Mouse (Mus musculus) lung, embryonic 16.5 days (tissue): ENCODE measurements at regions not wholly inside any gene's neighbourhood (a gene's known extent, or its start where the extent isn't known, plus 50 kb on each side); places are given as distances from the start of the nearest gene placed in this dataset.
"Not testable (repeated sequence)": the region's sequence is repeated elsewhere in the genome, so short reads cannot be mapped to it uniquely, and the experiment has no call there.

ENCODE experiments used
- ATAC-seq: fragments of 200-750 bp; cut with Nextera tagmentation; 2 replicates; pipeline ENCODE4 v1.8.0; 2017; ENCODE audit warnings: low read depth, mild to moderate bottlenecking, moderate library complexity
- H3K27ac ChIP-seq: fragments of 300-500 bp; sonication (generic); 2 replicates; pipeline ENCODE4 v1.5.1; 2014; ENCODE audit warnings: mild to moderate bottlenecking, control low read depth, low read length
- H3K27me3 ChIP-seq: fragments of 300-500 bp; sonication (generic); 2 replicates; pipeline ENCODE4 v1.6.1; 2014; ENCODE audit warnings: low read depth, low read length, mixed read lengths; ENCODE audit not compliant: control insufficient read depth, insufficient read depth
- H3K36me3 ChIP-seq: fragments of 300-500 bp; sonication (generic); 2 replicates; pipeline ENCODE4 v1.6.1; 2014; ENCODE audit warnings: low read length; ENCODE audit not compliant: control insufficient read depth, insufficient read depth
- H3K4me1 ChIP-seq: fragments of 300-500 bp; sonication (generic); replicated peaks from 2 replicates; pipeline ENCODE4 v1.6.1; 2014; ENCODE audit warnings: low read length, mixed read lengths; ENCODE audit not compliant: control insufficient read depth, insufficient read depth
- H3K4me2 ChIP-seq: fragments of 300-500 bp; sonication (generic); 2 replicates; pipeline ENCODE4 v1.6.1; 2014; ENCODE audit warnings: low read depth, low read length, control low read depth
- H3K4me3 ChIP-seq: fragments of 300-500 bp; sonication (generic); 2 replicates; pipeline ENCODE4 v1.5.1; 2014; ENCODE audit warnings: mild to moderate bottlenecking, low read length, control low read depth
- H3K9ac ChIP-seq: fragments of 300-500 bp; sonication (generic); 2 replicates; pipeline ENCODE4 v1.6.1; 2014; ENCODE audit warnings: low read length, control low read depth
- H3K9me3 ChIP-seq: fragments of 300-500 bp; sonication (generic); 2 replicates; pipeline ENCODE4 v1.6.1; 2016; ENCODE audit warnings: low read length; ENCODE audit not compliant: control insufficient read depth
- WGBS: fragments of 180-500 bp; shearing (Covaris S2); extraction: QIAGEN DNeasy Blood & Tissue Kit; methylation state at CpG from one replicate; pipeline ENCODE4 v1.1.7; 2014; 5-methylcytosine and 5-hydroxymethylcytosine counted together

- no peaks in the 10 kb centered on the region for H3K27me3 ChIP-seq
- no peak overlapping the region for H3K4me3 ChIP-seq
- H3K27ac ChIP-seq, result no peak overlapping the region
- no peaks in the 10 kb centered on the region for H3K4me1 ChIP-seq
- H3K36me3 ChIP-seq, result no peaks in the 10 kb centered on the region
- ATAC-seq, result no peak
- H3K9ac ChIP-seq, result no peak overlapping the region
- WGBS, result 76% methylated on average over 2 of the region's 2 CpGs
- no peak overlapping the region for H3K4me2 ChIP-seq
- no peaks in the 10 kb centered on the region for H3K9me3 ChIP-seq
Observed at GRCm38 (mm10) chr15:43650818-43651500, 3516.8 kb downstream of the 9330182O14Rik start.

- ATAC-seq, result peak; percentile 36; the same call in 1 of the 2 replicates
- no peaks in the 10 kb centered on the region for H3K27me3 ChIP-seq
- H3K4me2 ChIP-seq, result no peak overlapping the region
- WGBS, result 24% methylated on average over 1 of the region's 1 CpGs
- no peak overlapping the region for H3K4me3 ChIP-seq
- no peaks in the 10 kb centered on the region for H3K9me3 ChIP-seq
- no peak overlapping the region for H3K9ac ChIP-seq
- no peaks in the 10 kb centered on the region for H3K4me1 ChIP-seq
- no peaks in the 10 kb centered on the region for H3K36me3 ChIP-seq
- H3K27ac ChIP-seq, result no peak overlapping the region
Observed at GRCm38 (mm10) chr15:43663648-43664047, 3529.5 kb downstream of the 9330182O14Rik start.

GRCm38 (mm10) chr15:43678844-43679243, 3544.7 kb downstream of the 9330182O14Rik start:
- 19% methylated on average over 1 of the region's 1 CpGs for WGBS
- H3K36me3 ChIP-seq, result no peaks in the 10 kb centered on the region
- ATAC-seq, result no peak

GRCm38 (mm10) chr15:43682176-43682575, 3548.0 kb downstream of the 9330182O14Rik start:
- Histone ChIP-seq H3K27me3 (no peaks in the 10 kb centered on the region), H3K4me2 (no peak overlapping the region), H3K36me3 (no peaks in the 10 kb centered on the region), H3K9me3 (no peaks in the 10 kb centered on the region), H3K9ac (no peak overlapping the region), H3K27ac (no peak overlapping the region), H3K4me3 (no peak overlapping the region), H3K4me1 (no peaks in the 10 kb centered on the region)
- WGBS, result 88% methylated on average over 2 of the region's 2 CpGs
- ATAC-seq, result no peak

More at GRCm38 (mm10) chr15:43678844-43679243, 3544.7 kb downstream of the 9330182O14Rik start:
- H3K4me1 ChIP-seq, result no peaks in the 10 kb centered on the region
- no peak overlapping the region for H3K27ac ChIP-seq
- H3K27me3 ChIP-seq, result no peaks in the 10 kb centered on the region
- no peak overlapping the region for H3K9ac ChIP-seq
- H3K4me3 ChIP-seq, result no peak overlapping the region
- no peaks in the 10 kb centered on the region for H3K9me3 ChIP-seq
- no peak overlapping the region for H3K4me2 ChIP-seq

- H3K9ac ChIP-seq, H3K4me2 ChIP-seq, H3K4me1 ChIP-seq, H3K36me3 ChIP-seq, H3K27me3 ChIP-seq, H3K4me3 ChIP-seq, ATAC-seq, H3K9me3 ChIP-seq, H3K27ac ChIP-seq: not testable (repeated sequence)
Observed at GRCm38 (mm10) chr15:43691998-43692397, 3557.8 kb downstream of the 9330182O14Rik start.

- WGBS, result 66% methylated on average over 1 of the region's 1 CpGs
Observed at GRCm38 (mm10) chr15:43695451-43695850, 3561.3 kb downstream of the 9330182O14Rik start.

GRCm38 (mm10) chr15:43717035-43717434, 3582.9 kb downstream of the 9330182O14Rik start:
- H3K36me3 ChIP-seq, result no peaks in the 10 kb centered on the region
- H3K9ac ChIP-seq, result no peak overlapping the region
- 97% methylated on average over 1 of the region's 1 CpGs for WGBS
- no peak overlapping the region for H3K4me3 ChIP-seq
- no peaks in the 10 kb centered on the region for H3K4me1 ChIP-seq
- no peaks in the 10 kb centered on the region for H3K27me3 ChIP-seq
- no peaks in the 10 kb centered on the region for H3K9me3 ChIP-seq
- H3K27ac ChIP-seq, result no peak overlapping the region
- no peak for ATAC-seq
- H3K4me2 ChIP-seq, result no peak overlapping the region

More at GRCm38 (mm10) chr15:43695451-43695850, 3561.3 kb downstream of the 9330182O14Rik start:
- no peak for ATAC-seq
- no peaks in the 10 kb centered on the region for H3K27me3 ChIP-seq
- no peak overlapping the region for H3K9ac ChIP-seq
- H3K27ac ChIP-seq, result no peak overlapping the region
- H3K36me3 ChIP-seq, result no peaks in the 10 kb centered on the region
- no peaks in the 10 kb centered on the region for H3K9me3 ChIP-seq
- H3K4me3 ChIP-seq, result no peak overlapping the region
- no peak overlapping the region for H3K4me2 ChIP-seq
- H3K4me1 ChIP-seq, result no peaks in the 10 kb centered on the region

GRCm38 (mm10) chr15:43717559-43717958, 3583.4 kb downstream of the 9330182O14Rik start:
- 94% methylated on average over 1 of the region's 1 CpGs for WGBS
- H3K4me3 ChIP-seq, result no peak overlapping the region
- H3K9ac ChIP-seq, result no peak overlapping the region
- no peaks in the 10 kb centered on the region for H3K9me3 ChIP-seq
- H3K27me3 ChIP-seq, result no peaks in the 10 kb centered on the region
- no peaks in the 10 kb centered on the region for H3K4me1 ChIP-seq
- H3K27ac ChIP-seq, result no peak overlapping the region
- no peak overlapping the region for H3K4me2 ChIP-seq
- H3K36me3 ChIP-seq, result no peaks in the 10 kb centered on the region
- ATAC-seq, result no peak

- Histone ChIP-seq H3K4me2 (no peak overlapping the region), H3K9ac (no peak overlapping the region), H3K27ac (no peak overlapping the region), H3K4me3 (no peak overlapping the region), H3K4me1 (no peaks in the 10 kb centered on the region), H3K36me3 (no peaks in the 10 kb centered on the region), H3K27me3 (no peaks in the 10 kb centered on the region), H3K9me3 (no peaks in the 10 kb centered on the region)
- ATAC-seq, result no peak
- WGBS, result 61% methylated on average over 1 of the region's 1 CpGs
Observed at GRCm38 (mm10) chr15:43720916-43721315, 3586.8 kb downstream of the 9330182O14Rik start.
